Mouse (Mus musculus) urinary bladder, postnatal 10 days (tissue): ENCODE measurements around the gene Ttc38.

Experiments
- DNase-seq: peaks from one replicate; pipeline ENCODE4 v3.0.0; 2022; ENCODE audit warnings: low spot score

The Ttc38 gene

DNA sequence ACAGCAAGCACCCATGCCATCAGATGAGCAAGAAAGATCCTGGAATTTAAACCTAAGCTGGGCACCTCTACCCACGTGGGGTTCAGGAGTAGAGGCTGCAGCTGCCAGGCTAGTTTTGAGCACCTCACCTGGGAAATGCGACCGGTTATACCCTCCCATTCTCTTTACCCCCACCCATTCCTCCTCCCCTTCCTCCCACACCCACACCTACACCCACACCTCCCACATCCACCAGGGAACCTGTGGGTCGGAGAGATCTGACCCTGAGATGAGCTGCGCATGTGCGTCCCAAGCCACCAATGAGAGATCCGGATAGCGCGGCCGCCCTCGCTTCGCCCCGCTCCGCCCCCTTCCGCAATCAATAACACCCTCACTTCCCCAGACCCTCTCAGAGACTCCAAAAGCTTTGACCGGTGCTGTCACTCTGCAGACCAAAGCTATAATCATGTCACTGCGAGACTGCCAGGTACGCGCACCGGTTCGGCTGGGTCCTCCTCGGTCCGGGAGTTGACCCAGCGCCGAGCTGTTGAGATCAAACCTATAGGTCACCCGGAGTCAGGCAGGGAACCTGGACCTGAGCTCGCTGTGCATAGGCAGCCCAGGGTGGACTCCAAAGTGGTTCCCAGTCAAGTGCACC lies at the start of gene Ttc38:
Gene Ttc38, plus strand, starts transcription at position 353 of the 637 bp plus-strand sequence.
- DNase-seq, result peak; percentile 30

DNA sequence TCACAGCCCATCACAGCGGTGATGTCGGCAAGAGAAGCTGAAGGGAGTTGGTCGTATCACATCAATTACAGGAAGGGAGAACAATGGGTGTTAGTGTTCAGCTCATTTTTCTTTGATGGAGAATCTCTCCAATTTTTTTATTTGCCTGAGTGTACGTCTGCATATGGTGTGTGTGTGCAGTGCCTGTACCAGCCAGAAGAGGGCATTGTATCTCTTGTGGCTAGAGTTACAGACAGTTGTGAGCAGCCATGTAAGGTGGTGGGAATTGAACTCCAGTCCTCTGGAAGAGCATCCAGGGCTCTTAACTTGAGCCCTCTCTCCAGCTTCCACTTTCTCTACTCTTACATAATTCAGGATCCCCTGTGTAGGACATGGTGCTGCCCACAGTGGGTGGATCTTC lies 49.0 kb upstream of the Ttc38 start:
- DNase-seq, result no peak

- no peak for DNase-seq
These were observed 47.8 kb upstream of the Ttc38 start for GRCm38 (mm10) chr15:85784341-85784740.

DNA sequence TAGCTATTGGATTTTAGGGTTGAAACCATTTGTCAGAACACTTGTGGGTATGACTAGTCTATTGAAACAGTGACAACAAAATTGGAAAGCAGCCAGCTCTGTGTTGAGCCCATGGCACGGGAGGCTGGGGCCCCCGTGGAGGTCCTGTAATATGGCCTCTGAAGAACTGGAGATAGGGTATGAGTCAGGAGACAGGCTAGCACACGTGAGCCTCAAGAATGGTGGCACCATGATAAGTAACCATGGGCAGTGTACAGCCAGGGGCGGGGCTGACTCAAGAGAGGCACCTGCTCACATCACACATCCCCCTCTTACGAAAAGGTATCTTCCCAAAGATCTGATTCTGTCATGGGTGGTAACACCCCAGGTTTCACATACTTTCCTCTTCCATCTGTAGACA lies 45.4 kb upstream of the Ttc38 start:
- DNase-seq, result no peak

DNA sequence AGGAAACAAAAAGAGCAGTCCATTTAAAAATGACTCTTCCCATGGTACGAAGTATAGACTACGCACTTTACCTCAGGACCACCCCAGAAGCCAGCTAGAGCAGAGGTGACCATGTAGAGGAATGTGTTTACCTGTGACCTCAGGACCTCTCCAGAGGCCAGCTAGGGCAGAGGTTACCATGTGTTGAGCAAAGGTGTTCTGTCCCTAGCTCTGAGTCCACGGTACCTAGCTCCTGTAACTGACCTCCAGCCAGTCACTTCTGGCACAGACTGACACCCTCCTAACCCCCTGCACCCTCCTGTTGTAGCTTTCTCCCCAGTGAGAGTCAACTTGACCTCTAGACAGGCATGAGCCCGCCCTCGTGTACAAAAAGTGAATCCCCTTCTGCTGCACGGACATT lies 44.6 kb upstream of the Ttc38 start:
- DNase-seq, result no peak

GRCm38 (mm10) chr15:85788051-85788450 lies 44.1 kb upstream of the Ttc38 start:
- no peak for DNase-seq

DNA sequence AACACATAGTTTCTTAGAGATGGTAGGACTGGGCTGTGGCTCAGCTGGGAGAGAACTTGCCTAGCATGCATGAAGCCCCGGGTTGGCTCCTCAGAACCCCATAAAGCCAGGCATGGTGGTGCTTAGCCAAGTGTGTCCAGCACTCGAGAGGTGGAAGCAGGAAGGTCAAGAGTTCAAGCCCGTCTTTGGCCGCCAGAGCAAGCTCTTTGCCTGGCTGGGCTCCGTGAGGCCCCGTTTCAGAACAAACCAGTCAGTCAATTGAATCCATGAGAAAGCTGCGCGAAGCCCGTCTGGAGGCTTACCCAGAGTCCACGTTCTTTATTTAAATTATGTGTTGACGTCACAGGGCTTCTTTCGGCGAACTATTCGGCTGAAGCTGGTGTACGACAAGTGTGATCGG lies 43.5 kb upstream of the Ttc38 start:
- DNase-seq, result no peak

GRCm38 (mm10) chr15:85791449-85791848 lies 40.7 kb upstream of the Ttc38 start:
- no peak for DNase-seq

DNA sequence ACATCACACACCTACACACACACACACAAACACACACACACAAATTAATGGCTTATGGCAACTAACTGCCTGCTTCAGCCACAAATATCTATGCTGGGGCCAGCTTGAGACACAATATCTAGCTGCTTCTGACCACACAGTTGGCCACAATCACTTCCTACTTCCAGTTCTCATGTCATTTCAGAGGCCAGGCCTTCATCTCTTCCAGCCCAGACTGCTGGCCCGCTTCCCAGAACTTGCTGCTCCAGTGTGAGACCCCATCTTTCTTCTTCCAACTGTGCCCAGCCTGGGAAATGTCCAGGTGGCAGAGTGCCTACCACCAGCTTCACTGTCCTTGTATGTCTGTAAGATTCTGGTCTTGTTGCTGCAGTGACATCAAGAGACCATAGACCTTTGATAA lies 39.3 kb upstream of the Ttc38 start:
- no peak for DNase-seq

DNA sequence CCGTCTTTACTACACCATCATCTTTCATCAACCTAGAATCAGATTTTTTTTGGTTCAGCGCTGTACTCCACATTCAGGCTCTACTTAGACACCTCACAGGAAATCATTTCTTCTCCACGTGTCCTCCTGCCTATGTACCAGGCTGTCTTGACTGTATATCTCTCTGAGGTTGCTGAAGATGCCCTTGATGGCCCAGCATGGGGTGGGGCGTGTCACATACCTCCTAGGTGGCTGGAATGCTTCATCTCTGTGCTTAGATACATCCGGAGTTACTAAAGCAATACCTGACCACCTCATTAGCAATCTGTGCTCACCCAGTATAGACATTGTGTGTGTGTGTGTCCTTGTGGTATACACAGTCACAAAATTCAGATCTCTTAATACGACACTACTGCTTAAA lies 36.6 kb upstream of the Ttc38 start:
- no peak for DNase-seq

GRCm38 (mm10) chr15:85798676-85799075 lies 33.4 kb upstream of the Ttc38 start:
- DNase-seq, result no peak

- no peak for DNase-seq
These were observed 29.2 kb upstream of the Ttc38 start for GRCm38 (mm10) chr15:85802931-85803330.

DNA sequence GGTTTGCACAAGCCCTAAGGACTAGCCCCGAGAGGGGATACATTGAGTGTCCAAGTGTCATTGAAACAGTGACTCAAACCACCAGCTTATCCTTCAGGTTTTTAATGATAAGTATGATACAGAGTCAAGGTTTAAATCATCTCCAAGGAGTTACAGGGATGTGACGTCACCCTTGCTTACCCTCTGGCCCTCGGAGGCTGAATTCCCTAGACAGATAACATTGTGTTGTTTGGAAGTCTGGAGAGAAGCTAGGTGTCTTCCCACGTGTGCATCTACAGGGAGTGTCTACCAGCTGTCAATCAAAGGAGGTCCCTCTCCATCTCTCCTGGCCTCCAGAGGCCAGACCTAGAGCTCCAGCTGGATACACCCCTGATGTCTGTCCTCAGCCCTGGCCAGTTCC lies 25.2 kb upstream of the Ttc38 start:
- no peak for DNase-seq

GRCm38 (mm10) chr15:85807404-85807803 lies 24.7 kb upstream of the Ttc38 start:
- no peak for DNase-seq

GRCm38 (mm10) chr15:85808031-85808430 lies 24.1 kb upstream of the Ttc38 start:
- no peak for DNase-seq

GRCm38 (mm10) chr15:85808434-85808833 lies 23.7 kb upstream of the Ttc38 start:
- no peak for DNase-seq

DNA sequence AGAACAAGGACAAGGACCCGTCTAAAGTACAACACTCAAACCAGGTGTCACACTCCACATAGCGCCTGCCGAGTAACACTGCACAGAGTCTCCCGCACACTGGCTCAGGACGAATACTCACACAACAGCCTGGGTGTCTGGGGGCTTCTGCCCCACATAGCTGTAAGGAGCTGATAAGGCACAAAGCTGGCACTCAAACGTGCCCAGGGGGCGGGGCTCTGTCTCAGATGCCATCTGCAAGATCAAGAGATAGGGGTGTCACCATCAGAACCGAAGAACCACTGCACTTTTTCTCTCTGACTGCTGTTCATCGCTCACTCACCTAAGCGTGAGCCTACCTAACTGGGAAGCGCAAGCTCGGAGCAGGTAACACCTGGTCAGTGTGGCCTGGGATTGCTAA lies 23.0 kb upstream of the Ttc38 start:
- no peak for DNase-seq

- DNase-seq, result no peak
These were observed 21.7 kb upstream of the Ttc38 start for GRCm38 (mm10) chr15:85810462-85810805.

DNA sequence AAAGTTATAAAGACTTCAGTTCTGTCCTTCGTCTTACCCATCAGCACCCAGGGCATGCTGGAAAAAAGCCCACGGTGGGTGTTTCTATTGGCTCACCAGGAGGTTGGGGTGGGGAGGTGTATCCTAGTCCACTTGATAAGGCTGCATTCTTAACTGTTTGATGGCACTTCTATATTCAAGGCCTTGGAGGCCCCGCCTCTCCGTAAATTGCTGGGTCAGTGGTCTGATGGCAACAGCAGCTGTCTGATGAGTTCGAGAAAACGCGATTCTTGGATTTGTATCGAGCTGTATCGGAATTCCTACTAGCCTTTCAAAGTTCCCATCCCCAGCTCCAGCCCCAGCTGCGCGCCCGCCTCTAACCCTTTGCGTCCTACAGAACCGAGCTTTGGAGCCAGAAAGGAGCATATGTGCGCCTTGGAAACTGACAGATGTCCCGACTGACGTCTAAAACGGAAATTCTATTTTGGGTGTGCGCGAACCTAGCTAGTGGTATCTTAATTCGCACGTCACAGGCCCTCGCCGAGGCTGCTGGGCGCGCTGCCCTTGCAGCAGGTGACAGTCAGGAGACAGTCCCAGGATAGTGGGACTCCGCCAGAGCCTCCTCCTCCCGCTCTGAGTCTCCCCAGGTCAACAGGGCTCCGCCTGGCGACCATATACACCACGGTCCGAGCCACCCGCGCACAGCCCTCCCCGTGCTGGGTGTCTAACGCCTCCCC lies 21.1 kb upstream of the Ttc38 start:
- no peak for DNase-seq

DNA sequence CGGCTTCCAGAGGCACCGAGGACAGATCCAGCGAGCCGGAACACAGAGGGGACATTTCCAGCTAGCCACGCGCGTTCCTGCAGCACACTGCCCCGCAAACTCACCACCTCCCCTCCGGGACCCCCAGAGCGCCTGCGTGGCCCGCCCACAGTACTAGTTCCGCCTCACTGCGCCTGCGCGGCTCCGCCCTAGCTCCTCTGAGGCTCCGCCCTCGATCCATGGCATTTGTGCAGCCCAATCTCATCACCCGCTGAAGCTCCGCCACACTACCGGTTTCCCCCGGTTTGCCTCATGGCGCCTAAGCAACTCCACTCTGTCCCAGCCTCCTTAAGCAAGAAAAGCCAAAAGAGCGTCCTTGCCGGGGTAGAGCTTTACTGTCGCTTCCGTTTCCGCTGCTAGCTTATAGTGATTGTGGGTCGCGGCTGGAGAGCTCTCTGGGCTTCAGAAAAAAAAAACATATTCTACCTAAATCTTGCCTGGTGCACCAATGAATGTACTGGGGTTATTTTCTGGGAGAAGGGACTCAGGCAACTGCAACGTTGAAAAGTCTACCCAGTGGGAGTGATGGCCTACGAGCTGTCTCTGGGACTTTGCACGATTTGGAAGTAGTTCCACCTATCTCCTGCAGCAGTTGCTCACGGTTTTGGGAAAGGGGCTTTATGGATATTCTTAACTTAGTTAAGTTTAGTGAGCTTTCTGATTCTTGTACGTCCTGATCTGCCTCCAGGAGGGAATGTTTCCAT lies 20.4 kb upstream of the Ttc38 start, which contains the start of gene Cdpf1:
Gene Cdpf1, minus strand, starts transcription at position 163 of the 743 bp plus-strand sequence.
- DNase-seq, result peak; percentile 94

DNA sequence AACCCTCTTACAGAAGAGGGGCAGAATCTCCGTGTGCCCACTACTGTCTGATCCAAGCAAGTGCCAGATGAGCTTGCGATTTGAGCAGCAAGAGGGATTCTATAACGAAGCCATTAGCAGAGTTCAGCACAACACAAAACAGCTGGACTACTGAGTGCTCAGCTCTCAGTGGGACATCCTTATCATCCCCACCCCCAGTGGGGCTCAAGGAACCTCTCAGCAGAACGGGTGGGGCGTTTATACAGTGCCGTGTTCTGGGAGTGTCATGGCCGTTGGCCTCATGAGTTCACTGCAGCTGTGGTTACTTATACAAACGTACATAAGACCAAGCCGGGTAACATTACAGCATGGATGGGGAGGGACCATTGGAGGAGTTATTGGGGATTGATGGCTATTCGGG lies 18.7 kb upstream of the Ttc38 start:
- no peak for DNase-seq

DNA sequence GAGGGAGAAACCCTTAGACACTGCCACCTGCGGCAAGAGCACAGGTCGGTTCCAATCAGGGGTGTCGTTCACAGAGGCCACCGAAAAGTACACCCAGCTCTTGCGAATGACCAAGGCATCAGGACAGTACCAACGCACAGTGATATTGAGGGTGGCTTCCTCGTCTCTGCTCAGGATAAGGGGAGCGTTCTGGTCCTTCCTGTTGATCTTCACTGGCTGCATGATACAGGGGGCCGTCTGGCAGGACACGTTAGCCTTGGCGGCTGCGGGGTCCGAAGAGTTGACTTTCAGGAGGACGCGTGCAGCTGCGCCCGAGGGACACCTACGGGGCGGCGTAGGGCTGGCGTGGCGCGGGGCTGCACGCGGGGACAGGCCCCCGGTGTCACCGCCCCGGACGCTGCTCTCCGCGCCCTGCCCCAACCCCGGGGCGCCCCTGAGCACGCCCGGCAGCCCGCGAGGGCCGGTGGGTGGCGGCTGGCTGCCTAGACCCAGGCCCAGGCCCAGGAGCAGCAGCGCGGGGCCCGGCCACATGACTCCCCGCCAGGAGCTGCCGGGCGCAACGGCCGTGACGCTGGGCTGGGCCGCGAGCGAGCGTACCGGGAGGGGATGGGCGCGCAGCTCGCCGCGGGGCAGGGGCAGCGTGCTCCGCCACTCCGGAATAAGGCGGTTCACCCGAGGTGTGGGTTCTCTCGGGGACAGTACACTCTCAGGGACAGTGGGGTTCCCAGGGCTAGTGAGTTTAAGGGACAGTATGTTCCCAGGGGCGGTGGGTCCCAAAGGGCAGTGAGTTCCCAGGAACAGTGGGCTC lies 10.7 kb upstream of the Ttc38 start, which contains the start of gene Pkdrej:
Gene Pkdrej, minus strand, starts transcription at position 532 of the 808 bp plus-strand sequence.
- DNase-seq, result no peak
